Mouse (Mus musculus): ENCODE measurements around the gene Podn. TPM values are rescaled to one million over a fixed set of nuclear protein-coding genes. Genes with fewer than 3 reads are reported as not detected.
A peak's percentile ranks its signal among the peaks of the same experiment; 100 is the strongest.
"Not testable (repeated sequence)": the region's sequence is repeated elsewhere in the genome, so short reads cannot be mapped to it uniquely, and the experiment has no call there.

The Podn gene
- total RNA-seq (2021), result 10 to 100 TPM in 1 of 2 experiments, 1 to 10 TPM in 1; 7.8 to 10.0 TPM

DNA sequence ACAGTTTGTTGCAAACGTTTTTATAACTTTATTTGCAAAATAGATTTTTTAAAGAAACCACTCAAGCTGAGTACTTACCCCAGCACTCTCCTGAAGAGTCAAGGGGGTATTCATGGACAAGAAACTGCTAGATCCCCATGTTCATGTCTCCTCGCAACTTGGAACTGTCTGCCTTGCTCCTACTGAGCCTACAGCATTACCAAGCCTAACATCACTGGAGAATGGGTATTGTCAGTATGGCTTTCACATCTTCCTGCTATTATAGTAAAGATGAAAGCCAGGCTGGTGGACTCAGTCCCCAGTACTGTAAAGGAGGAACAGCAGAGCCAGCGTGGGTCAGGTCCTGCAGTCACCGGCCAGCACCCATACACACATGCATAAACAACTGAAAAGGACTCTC is at the start of gene Podn:
TSS of gene Podn (minus strand) at position 101 of the 400 bp plus-strand sequence.
- DNase-seq (ENCODE audit: extremely low spot score in 1 of 2, low spot score in 1 of 2), result no peak

DNA sequence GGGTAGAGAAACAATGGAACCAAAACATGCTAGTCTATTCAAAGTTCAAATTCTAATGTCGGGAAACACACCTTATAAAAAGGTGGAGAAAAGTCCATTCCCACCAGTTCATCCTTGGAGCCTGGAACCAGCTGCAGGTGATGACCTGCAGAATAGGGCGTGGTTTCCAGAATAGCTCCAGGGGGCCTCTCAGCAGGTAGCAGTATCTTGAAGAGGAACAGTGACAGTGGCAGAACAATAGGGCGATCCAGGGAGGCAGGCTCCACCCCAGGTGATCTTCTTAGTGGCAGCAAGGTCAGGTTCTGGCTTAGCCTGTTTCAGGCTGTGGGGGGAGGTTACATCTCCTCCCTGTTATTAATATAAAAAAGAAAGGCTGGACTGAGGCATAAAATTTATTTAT is 49.3 kb upstream of the Podn start:
- not testable (repeated sequence) for DNase-seq (ENCODE audit: extremely low spot score in 1 of 2, low spot score in 1 of 2)

DNA sequence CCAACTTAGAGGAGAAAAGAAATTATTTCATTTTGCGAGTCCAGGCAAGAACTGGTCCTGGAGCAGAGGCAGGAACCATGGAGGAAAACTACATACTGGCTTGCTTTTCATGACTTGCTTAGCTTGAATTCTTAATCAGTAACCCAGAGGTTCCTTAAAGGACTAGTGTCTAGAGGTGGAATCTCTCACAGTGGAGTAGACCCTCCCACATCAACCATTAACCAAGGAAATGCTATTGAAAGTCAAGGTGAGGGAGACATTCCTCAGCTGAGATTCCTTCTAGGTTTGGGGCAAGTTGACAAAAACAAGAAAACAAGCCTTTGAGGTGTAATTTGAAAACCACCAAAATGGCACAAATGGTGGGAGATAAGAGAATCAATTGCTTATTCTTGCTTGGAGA is 48.6 kb upstream of the Podn start, which contains the start of gene Scp2:
TSS of gene Scp2 (minus strand) at position 119 of the 400 bp plus-strand sequence.
- DNase-seq (ENCODE audit: extremely low spot score in 1 of 2, low spot score in 1 of 2), result no peak

DNA sequence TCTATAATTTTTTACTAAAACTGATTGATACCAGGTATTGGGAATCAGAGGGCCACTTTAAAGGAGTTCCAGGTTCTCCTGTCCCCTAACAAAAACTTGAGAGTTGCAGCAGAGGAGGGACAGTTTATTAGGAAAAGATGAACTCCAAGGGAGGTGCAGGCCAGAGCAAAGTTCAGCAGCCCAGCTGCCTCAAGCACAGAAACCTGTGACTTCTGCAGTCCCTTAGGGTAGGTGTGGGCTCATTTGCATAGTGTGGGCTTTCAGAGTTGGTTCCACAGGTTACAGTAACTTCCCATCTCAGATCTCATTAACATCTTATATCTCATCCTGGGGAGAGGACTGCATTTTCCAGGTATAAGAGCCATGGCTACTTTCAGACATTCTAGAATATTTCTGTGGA is 47.5 kb upstream of the Podn start:
- DNase-seq (ENCODE audit: extremely low spot score in 1 of 2, low spot score in 1 of 2), result no peak

DNA sequence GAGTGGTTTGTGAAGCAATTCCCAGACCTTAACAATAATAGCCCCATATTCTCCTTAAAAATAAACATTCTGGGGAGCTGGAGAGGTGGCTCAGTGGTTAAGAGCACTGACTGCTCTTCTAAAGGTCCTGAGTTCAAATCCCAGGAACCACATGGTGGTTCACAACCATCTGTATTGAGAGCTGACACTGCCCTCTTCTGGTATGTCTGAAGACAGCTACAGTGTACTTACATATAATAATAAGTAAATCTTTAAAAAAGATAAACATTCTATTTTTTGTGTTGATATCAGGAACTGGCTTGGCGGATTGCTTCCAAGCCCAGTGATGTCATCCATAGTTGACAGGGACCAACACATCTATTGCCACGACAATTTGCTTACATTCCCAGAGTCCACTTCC is 46.9 kb upstream of the Podn start:
- not testable (repeated sequence) for DNase-seq (ENCODE audit: extremely low spot score in 1 of 2, low spot score in 1 of 2)

DNA sequence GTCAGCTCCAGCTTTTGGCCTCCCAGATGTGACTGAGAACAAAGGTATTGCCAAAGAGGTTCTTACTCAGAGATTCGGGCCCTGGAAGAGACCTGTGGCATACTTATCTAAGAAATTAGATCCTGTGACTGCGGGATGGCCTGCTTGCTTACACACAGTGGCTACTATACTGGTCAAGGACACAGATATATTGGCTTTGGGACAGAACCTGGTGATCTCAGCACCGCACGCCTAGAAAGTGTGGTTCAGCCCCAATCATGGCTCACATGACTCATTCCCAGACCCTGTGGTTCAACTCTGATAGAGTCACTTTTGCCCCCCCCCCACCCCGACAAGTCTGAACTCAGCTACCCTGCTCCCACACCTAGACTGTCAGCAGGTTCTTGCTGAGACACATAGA is 40.7 kb upstream of the Podn start:
- no peak for DNase-seq (ENCODE audit: extremely low spot score in 1 of 2, low spot score in 1 of 2)

DNA sequence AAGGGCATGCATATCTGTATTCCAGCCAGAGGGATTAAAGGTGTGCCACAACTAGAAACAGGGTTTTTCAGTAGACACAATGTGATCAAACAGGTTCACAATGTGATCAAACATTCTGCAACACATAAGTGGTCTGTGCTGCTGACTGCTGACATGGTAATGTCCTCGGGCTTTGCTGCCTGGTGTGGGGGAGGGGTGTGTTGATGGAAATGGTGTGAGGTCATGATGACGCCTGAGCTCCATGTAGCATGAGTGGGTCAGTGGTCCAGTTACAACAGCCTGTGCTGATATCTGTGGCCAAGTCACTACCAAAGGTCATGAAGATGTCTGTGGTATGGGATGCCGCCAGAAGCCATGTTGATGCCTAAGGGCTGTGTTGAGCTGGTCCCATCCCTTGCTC is 34.2 kb upstream of the Podn start:
- DNase-seq (ENCODE audit: extremely low spot score in 1 of 2, low spot score in 1 of 2), result no peak

DNA sequence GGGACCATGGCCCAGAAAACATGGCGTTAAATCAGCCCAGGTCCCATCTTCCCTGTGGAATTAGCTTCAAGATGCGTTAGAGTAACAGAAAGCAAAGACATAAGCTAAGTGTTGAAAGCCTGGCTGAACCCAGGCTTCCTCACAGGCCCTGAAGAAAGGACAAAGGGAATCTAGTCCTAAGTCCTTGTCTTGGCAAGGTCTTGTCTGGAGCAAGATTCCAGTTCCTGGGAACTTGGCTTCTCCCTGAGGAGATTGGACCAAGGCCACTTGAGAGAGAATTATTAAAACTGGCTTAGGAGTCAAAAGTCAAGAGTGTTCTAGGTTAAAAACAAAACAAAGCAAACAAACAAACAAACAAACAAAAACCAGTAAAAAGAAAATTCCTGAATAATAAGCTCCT is 32.1 kb upstream of the Podn start:
- no peak for DNase-seq (ENCODE audit: extremely low spot score in 1 of 2, low spot score in 1 of 2)

DNA sequence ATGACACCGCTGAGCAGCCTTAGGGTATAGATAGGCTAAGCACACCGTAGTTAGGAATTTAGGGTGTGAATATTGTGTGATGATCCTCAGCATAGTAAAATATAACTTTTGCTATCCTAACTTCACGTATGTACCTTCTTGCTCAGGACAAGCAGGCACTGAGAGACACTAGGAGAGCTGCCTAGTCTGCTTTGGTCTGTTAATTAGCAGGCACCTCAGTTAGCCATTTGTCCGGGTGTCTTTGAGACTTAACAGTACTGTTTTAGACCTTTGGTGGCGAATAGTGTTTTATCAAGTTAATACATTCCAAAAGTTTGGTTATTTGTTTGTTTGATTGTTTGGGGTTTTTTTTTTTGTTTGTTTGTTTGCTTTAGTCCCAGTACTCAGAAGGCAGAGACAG is 31.3 kb upstream of the Podn start:
- no peak for DNase-seq (ENCODE audit: extremely low spot score in 1 of 2, low spot score in 1 of 2)

DNA sequence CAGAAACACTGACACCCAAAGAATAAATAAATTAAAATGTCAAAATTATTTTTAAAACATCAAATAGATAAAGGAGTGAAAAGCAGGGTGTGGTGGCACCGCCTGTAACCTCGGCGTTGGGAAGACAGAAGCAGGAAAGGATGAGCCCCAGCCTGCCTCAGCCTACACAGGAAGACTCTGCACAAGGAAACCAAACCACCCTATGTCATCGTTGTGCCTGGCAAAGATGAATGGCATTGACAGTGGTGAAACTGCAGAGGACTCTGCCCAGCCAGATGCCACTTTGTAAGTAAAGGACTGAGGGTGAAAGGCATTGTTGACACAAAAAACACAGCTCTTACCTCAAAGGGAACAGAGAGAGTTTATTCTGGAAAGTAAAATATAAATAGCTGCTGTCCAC is 30.0 kb upstream of the Podn start:
- no peak for DNase-seq (ENCODE audit: extremely low spot score in 1 of 2, low spot score in 1 of 2)

DNA sequence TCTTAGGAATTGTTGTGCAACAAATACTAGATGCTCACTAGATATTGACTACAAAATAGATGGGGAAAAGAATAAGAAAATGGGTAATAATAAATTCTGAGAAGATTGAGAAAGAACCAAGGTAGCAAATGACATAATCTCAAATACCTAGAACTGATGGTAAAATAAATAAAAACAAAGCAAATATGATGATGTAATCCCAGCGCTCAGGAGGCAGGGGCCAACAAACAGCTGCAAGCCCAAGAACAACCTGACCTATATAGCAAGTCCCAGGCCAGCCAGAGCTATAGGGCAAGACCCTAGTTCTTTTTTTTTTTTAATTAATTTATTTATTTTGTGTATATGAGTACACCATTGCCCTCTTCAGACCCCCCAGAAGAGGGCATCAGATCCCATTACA is 27.9 kb upstream of the Podn start:
- DNase-seq (ENCODE audit: extremely low spot score in 1 of 2, low spot score in 1 of 2), result no peak

DNA sequence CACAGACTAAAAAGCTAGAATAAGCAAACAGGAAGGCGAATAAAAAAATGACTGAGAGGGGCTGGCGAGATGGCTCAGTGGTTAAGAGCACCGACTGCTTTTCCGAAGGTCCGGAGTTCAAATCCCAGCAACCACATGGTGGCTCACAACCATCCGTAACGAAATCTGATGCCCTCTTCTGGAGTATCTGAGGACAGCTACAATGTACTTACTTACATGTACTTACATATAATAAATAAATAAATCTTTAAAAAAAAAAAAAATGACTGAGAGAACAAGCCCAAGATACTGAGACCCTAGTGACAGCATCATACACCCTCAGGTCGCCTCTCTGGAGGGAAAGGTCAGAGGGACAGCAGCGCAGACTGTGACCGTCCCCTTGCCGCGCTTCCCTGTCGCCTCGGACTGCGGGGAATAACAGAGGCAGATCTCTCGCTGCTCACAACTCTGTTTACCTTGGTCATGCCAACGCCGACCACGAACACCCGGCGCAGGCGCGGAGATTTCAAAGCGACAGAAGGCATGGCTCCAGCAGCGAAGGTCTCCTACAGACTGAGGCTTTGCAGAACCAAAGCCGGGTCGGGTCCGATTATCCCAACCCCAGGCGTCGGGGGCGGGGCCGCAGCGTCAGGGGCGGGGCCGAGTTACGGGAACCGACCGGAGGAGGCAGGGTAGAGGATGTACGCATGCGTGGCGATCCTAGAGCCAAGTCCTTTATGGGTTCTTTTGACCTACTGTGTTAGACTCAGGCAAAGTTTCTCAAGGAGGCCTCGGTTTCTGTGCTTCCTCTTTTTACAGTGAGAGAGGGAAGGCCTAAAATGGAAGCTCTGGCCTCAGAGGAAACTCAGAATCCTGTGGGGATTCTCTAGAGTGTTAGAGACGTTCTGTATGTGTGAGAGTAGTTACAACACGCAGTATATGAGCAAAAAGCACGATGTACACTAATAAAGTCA is 22.0 kb upstream of the Podn start:
- DNase-seq (ENCODE audit: extremely low spot score in 1 of 2, low spot score in 1 of 2), result peak; percentile 89

DNA sequence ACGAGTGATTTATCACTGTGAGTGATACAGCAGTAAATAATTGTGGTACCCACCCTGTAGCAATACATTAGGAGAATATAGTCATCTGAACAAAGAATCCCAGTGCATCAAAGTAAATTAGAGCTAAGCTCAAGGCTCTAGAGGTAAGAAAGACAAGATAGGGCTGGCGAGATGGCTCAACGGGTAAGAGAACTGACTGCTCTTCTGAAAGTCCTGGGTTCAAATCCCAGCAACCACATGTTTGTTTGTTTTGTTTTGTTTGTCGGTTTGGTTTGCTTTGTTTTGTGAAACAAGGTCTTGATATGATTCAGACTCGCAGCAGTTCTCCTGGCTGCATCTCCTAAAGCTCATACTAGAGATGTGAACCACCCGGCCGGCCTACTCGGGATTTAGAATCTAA is 21.2 kb upstream of the Podn start:
- no peak for DNase-seq (ENCODE audit: extremely low spot score in 1 of 2, low spot score in 1 of 2)

DNA sequence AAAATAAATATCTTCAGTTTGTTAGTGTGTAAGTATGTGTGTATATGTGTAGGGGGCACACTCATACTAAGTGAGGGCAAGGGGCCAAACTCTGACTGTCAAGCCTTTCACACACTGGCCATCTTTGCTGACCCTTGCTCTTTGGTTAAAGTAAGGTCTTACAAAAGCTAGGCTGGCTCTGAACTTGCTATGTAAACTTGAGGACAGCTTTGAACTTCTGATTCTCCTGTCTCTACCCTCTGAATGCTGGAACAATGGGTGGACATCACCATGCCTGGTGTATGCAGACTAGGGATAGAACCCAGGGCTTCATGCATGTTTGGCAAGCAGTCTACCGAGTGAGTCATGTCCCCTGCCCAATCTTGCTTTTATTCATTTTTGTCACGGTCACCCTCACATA is 20.2 kb upstream of the Podn start:
- no peak for DNase-seq (ENCODE audit: extremely low spot score in 1 of 2, low spot score in 1 of 2)

DNA sequence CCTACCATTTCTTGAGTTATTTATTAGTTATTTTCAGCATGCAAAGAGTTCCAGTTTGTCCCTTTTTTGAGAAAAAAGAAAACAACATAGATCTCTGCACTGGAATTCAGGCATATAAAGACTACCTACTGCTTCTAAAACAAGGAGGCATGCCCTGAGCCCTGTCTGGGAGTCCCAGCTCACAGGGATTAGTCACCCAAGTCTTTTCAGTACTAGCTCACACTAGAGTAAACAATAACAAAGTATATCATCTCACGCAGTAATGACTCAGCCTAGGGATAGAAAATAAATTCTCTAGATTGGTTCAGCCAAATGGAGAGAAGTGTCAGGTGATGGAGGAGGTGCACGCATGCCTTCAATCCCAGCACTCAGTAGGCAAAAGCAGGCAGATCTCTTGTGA is 14.5 kb upstream of the Podn start:
- DNase-seq (ENCODE audit: extremely low spot score in 1 of 2, low spot score in 1 of 2), result no peak

DNA sequence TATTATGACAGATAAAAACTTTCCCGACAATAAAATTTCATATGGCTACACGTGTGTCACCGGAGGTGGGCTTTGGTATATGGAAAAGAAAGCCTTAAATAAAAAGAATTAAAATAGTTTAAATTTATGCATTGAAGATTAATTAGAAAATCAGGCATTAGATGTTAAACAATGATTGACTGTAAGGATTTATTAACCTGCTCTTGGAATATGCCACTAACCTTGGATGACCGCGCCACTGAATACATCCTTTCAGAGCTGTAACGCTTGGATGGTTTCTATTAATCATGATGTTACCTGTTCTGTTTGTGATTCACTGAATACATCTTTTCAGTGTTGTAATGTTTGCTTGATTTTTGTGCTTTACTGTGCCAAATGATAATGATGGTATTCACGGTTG is 13.5 kb upstream of the Podn start:
- DNase-seq (ENCODE audit: extremely low spot score in 1 of 2, low spot score in 1 of 2), result no peak

DNA sequence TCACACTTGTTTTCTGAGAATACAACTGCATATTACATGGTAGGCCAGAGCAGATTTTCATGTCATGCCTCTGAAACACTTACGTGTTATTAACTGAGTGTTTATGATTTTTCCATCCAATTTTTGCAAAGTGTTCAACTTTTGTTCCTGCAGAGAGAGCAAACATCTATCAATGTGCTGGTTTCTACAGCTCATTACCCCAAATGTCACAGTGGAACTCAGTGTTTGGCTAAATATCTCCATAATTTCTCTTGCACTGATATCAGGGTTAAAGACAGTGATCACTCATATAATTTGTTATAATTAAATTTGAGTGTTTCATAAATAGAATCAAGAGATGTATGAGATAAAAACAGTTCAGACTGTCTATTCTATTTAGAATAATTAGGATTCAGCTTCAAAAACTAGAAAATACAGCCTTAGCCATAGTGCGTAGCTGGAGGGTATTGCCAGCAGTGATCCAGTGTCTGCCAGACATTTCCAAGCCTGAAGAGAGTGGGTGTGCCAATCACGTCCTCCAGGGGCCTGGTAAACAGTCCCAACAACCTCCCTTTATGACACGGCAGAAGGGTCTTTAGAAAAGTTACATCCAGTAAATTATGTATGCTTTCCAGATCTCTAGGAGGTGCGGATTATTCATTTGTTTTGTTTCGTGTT is 3.4 kb downstream of the Podn start:
- no peak for DNase-seq (ENCODE audit: extremely low spot score in 1 of 2, low spot score in 1 of 2)

DNA sequence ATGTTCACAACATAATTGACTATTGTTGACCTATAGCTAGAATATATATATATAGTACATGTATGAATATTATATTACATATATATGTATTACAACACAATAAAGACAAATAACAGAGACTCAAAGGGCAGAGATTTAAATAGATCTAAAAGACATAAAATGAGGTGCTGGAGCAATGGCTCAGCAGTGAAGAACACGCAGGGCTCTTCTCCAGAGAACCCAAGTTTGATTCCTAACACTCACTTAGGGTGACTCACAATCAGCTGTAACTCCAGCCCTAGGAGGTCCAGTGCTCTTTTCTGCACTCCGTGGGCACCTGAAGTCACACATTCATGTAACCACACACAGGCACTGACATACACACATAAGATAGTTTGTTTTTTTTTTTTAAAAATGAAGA is 12.3 kb downstream of the Podn start:
- DNase-seq (ENCODE audit: extremely low spot score in 1 of 2, low spot score in 1 of 2), result no peak

DNA sequence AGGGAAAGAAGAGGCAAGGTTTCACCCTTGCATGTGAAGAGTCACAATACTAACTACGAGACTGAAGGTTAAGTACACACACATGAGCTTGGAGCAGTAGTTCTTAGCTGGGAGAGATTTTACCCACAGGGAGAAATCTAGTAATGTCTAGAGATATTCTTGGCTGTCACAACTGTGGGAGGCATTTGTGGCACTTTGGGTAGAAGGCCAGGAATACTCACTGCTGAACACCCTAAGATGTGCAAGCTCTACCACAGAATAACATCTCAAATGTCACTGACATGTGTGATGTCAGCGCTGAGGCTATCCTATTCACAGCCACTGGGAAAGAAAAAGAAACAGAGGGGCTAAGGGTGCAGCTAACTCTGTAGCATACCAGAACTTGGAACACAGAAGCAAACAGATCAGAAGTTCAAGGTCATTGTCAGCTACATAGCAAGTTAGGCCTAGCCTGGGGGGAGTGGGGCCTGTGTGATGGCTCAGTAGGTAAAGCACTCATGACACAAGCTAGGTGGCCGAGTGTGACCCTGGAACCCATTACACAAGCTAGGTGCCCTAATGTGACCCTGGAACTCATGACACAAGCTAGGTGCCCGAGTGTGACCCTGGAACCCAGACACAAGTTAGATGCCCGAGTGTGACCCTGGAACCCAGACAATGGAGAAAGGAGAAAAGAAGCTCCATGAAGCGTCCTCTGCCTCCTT is 13.1 kb downstream of the Podn start:
- no peak for DNase-seq (ENCODE audit: extremely low spot score in 1 of 2, low spot score in 1 of 2)

DNA sequence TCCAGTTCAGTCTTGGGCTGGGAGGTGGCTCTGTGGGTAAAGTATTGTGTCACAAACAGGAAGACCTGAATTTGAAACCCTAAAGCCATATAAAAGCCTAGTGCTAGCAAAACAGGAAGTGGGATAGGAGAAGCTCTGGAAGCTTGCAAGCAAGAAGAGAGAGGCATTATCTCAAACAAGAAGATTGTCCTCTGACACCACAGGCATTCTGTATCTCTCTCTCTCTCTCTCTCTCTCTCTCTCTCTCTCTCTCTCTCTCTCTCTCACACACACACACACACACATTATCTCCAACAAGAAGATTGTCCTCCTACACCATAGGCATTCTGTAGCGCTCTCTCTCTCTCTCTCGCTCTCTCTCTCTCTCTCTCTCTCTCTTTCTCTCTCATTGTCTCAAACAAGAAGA is 13.8 kb downstream of the Podn start:
- no peak for DNase-seq (ENCODE audit: extremely low spot score in 1 of 2, low spot score in 1 of 2)

DNA sequence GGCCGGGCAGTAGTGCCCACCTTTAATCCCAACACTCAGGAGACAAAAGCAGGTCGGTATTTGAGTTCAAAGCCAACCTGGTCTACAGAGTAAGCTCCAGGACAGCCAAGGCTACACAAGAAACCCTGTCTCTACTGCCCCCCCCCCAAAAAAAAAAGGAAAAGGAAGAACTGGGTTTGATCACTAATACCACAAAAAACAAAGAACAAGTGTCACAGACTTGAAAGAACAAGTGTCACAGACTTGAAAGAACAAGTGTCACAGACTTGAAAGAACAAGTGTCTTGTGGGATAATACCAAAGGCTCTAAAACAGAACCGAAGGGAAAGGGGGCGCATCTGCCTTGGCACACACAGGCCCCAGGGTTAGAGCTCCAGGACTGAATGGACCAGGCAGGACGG is 15.4 kb downstream of the Podn start:
- no peak for DNase-seq (ENCODE audit: extremely low spot score in 1 of 2, low spot score in 1 of 2)
